Mouse (Mus musculus): ENCODE measurements around the gene Olfr1444. TPM values are rescaled to one million over a fixed set of nuclear protein-coding genes. Genes with fewer than 3 reads are reported as not detected.

The Olfr1444 gene
- polyA plus RNA-seq, 1 experiment from 2014 or later: not detected

DNA sequence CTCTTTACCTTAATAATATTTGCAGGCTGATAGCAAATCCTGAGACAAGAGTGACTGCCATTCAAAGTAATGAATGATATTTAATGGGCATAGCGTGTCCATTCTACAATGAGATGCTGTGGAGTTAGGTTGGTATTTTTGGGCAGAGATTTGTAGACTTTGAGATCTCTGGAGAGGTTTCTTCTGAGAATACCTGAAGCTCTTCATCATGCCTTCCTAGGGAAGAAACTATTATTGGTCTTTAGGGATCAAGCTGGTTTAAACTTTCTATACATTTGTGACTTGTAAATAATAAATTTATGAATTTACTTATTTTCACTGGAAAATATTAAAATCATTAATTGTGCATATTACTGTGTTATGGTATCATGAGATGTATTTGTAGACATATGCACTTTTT is 36.3 kb downstream of the Olfr1444 start, which contains the start of gene Olfr1446:
Gene Olfr1446 (minus strand): TSS at position 101 of the 400 bp plus-strand sequence.
- no peaks in the 10 kb centered on the region for H3K36me3 ChIP-seq
- H3K27ac ChIP-seq (replicated peaks): no peak within 1 kb of the TSS
- no peaks in the 10 kb centered on the region for H3K4me1 ChIP-seq
- H3K4me3 ChIP-seq (replicated peaks): no peak within 1 kb of the TSS
- H3K9ac ChIP-seq: no peak within 1 kb of the TSS
- 85% methylated on average over 1 of the region's 1 CpGs for WGBS
- H3K27me3 ChIP-seq: no peaks in the 10 kb centered on the region
- H3K4me2 ChIP-seq (replicated peaks): no peak within 1 kb of the TSS
- no peaks in the 10 kb centered on the region for H3K9me3 ChIP-seq (replicated peaks)
- no peak for ATAC-seq (ENCODE audit: insufficient number of reproducible peaks, low FRiP score, low TSS enrichment, low read depth)

DNA sequence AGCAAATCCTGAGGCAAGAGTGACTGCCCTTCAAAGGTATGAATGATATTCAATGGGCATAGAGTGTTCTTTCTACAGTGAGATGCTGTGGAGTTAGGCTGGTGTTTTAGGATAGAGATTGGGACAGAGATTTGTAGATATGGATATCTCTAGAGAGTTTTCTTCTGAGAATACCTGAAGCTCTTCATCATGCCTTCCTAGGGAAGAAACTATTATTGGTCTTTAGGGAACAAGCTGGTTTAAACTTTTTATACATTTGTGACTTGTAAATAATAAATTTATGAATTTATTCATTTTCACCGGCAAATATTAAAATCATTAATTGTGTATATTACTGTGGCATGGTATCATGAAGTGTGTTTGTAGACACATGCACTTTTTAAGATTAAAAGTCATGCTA is 46.6 kb downstream of the Olfr1444 start, which contains the start of gene Olfr1447:
Gene Olfr1447 (minus strand): TSS at position 101 of the 400 bp plus-strand sequence.
- WGBS: 90% methylated on average over 1 of the region's 1 CpGs
- Histone ChIP-seq H3K36me3 (no peaks in the 10 kb centered on the region), H3K4me1 (no peaks in the 10 kb centered on the region)

More for the DNA sequence above, 46.6 kb downstream of the Olfr1444 start, which contains the start of gene Olfr1447:
- Histone ChIP-seq H3K27me3 (no peaks in the 10 kb centered on the region), H3K4me2 (replicated peaks) (no peak within 1 kb of the TSS), H3K9me3 (replicated peaks) (0 out of 2 replicates have a peak, but pooled peaks cover under 1% of the 10 kb centered on the region), H3K9ac (no peak within 1 kb of the TSS), H3K27ac (replicated peaks) (no peak within 1 kb of the TSS), H3K4me3 (replicated peaks) (no peak within 1 kb of the TSS)
- ATAC-seq (ENCODE audit: insufficient number of reproducible peaks, low FRiP score, low TSS enrichment, low read depth): no peak

Other genes with a start within 250 kb of the Olfr1444 start
- gene Glyat, start 224.0 kb upstream of the Olfr1444 start, polyA plus RNA-seq (2015; fragmentation: Nextera tagmentation; extraction: Ambion mirVana): 0.12 TPM in 1 of 2 replicates, not detected in the other
- not detected in 2 replicates for gene Olfr1442, start 186.8 kb upstream of the Olfr1444 start, polyA plus RNA-seq (2015; fragmentation: Nextera tagmentation; extraction: Ambion mirVana)
- gene Olfr1443, start 179.2 kb upstream of the Olfr1444 start, polyA plus RNA-seq (2015; fragmentation: Nextera tagmentation; extraction: Ambion mirVana): not detected in 2 replicates
- not detected in 2 replicates for gene Keg1, start 161.5 kb upstream of the Olfr1444 start, polyA plus RNA-seq (2015; fragmentation: Nextera tagmentation; extraction: Ambion mirVana)
- 1.3 and 1.4 TPM in 2 replicates for gene Cntf, start 91.7 kb upstream of the Olfr1444 start, polyA plus RNA-seq (2015; fragmentation: Nextera tagmentation; extraction: Ambion mirVana)
- 14.3 and 15.0 TPM in 2 replicates for gene Zfp91, start 61.2 kb upstream of the Olfr1444 start, polyA plus RNA-seq (2015; fragmentation: Nextera tagmentation; extraction: Ambion mirVana)
- gene Lpxn, start 61.1 kb upstream of the Olfr1444 start, polyA plus RNA-seq (2015; fragmentation: Nextera tagmentation; extraction: Ambion mirVana): 5.2 and 5.3 TPM in 2 replicates
- gene Gm5244, start 10.6 kb upstream of the Olfr1444 start, polyA plus RNA-seq (2015; fragmentation: Nextera tagmentation; extraction: Ambion mirVana): not detected in 2 replicates
- gene Olfr1445, start 26.6 kb downstream of the Olfr1444 start, polyA plus RNA-seq (2015; fragmentation: Nextera tagmentation; extraction: Ambion mirVana): not detected in 2 replicates
- gene Olfr1446, start 36.2 kb downstream of the Olfr1444 start, polyA plus RNA-seq (2015; fragmentation: Nextera tagmentation; extraction: Ambion mirVana): 0.11 and 0.23 TPM in 2 replicates
- 0.07 TPM in 1 of 2 replicates, not detected in the other for gene Olfr1447, start 46.5 kb downstream of the Olfr1444 start, polyA plus RNA-seq (2015; fragmentation: Nextera tagmentation; extraction: Ambion mirVana)
- 0.09 TPM in 1 of 2 replicates, not detected in the other for gene Olfr1448, start 67.1 kb downstream of the Olfr1444 start, polyA plus RNA-seq (2015; fragmentation: Nextera tagmentation; extraction: Ambion mirVana)
- not detected in 2 replicates for gene Olfr1449, start 73.6 kb downstream of the Olfr1444 start, polyA plus RNA-seq (2015; fragmentation: Nextera tagmentation; extraction: Ambion mirVana)
- gene Olfr1450, start 93.0 kb downstream of the Olfr1444 start, polyA plus RNA-seq (2015; fragmentation: Nextera tagmentation; extraction: Ambion mirVana): not detected in 2 replicates
- not detected in 2 replicates for gene Olfr1451, start 137.7 kb downstream of the Olfr1444 start, polyA plus RNA-seq (2015; fragmentation: Nextera tagmentation; extraction: Ambion mirVana)
- not detected in 2 replicates for gene Olfr1453, start 171.0 kb downstream of the Olfr1444 start, polyA plus RNA-seq (2015; fragmentation: Nextera tagmentation; extraction: Ambion mirVana)
- not detected in 2 replicates for gene Olfr1454, start 203.3 kb downstream of the Olfr1444 start, polyA plus RNA-seq (2015; fragmentation: Nextera tagmentation; extraction: Ambion mirVana)
- gene Olfr1457, start 240.6 kb downstream of the Olfr1444 start, polyA plus RNA-seq (2015; fragmentation: Nextera tagmentation; extraction: Ambion mirVana): not detected in 2 replicates
- not detected in 2 replicates for gene Olfr1458, start 249.5 kb downstream of the Olfr1444 start, polyA plus RNA-seq (2015; fragmentation: Nextera tagmentation; extraction: Ambion mirVana)

Data from embryonic facial prominence, embryonic 15.5 days (tissue).